Mouse (Mus musculus): ENCODE data around the gene Rhcg. TPM values are rescaled to one million over a fixed set of nuclear protein-coding genes. Genes with fewer than 3 reads are reported as not detected.

Rhcg gene
- polyA plus RNA-seq, 1 experiment from 2014 or later = not detected

DNA sequence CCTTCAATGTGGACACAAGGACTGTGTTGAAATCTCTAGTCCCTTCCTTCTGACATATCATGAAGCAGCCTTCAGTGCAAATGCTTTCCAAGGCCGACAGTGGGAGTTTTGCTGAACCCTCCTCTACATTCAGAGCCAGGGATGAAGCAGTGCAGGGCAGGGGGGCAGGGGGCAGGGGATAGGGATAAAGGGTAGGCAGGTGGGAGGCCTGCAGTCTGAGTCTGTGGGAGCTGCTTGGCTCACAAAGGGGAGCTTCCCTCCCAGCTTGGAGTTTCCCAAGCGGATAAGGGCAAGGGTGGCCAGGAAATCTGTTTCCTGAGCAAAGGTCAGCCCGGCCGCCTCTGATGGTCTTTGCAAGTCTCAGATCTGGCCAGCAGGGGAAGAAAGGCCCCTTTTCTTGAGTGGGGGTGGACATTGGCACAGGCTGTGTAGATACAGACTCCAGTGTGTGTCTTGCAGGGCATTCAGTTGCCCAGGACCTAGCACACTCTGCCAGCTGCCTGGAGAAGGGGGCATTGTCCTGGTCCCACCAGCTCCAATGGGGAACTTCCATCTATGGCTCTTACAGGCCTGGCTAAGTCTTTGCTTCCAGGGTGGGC lies 48.4 kb downstream of the Rhcg start:
- no peak for ATAC-seq (ENCODE audit: insufficient read depth)
- 22% methylated on average over 4 of the region's 4 CpGs for WGBS
- no peak for TF ChIP-seq CTCF (IDR thresholded peaks at IDR 0.05; ENCODE audit: low read depth)
- H3K4me3 ChIP-seq (ENCODE audit: low read depth, low read length) = no peak overlapping the region
- no peaks in the 10 kb centered on the region for H3K4me1 ChIP-seq (ENCODE audit: insufficient read depth)
- no peak overlapping the region for H3K9ac ChIP-seq
- 0 out of 2 replicates have a peak, but pooled peaks cover 11% of the 10 kb centered on the region for H3K27me3 ChIP-seq (ENCODE audit: insufficient read depth, low read length)
- no peak overlapping the region for H3K27ac ChIP-seq (ENCODE audit: low read depth)
- no peaks in the 10 kb centered on the region for H3K9me3 ChIP-seq (ENCODE audit: low read depth, low read length)
- H3K36me3 ChIP-seq (ENCODE audit: insufficient read depth) = no peaks in the 10 kb centered on the region
- no peak for DNase-seq
- H3K4me2 ChIP-seq = no peak overlapping the region

DNA sequence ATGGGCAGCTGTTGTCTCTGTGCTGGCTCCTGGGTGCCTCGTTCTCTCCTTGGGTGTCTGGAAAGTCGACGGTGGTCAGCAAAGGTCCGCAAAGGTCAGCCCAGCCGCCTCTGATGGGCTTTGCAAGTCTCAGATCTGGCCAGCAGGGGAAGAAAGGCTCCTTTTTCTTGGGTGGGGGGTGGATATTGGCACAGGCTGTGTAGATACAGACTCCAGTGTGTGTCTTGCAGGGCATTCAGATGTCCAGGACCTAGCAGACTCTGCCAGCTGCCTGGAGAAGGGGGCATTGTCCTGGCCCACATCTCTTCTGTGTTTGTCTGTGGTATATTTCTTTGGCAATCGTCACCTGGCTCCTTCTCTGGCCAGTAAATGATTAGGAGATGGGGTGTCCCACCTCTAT lies 49.2 kb downstream of the Rhcg start:
- Histone ChIP-seq H3K36me3 (ENCODE audit: insufficient read depth) (no peaks in the 10 kb centered on the region), H3K4me2 (no peak overlapping the region), H3K4me1 (ENCODE audit: insufficient read depth) (no peaks in the 10 kb centered on the region), H3K4me3 (ENCODE audit: low read depth, low read length) (no peak overlapping the region), H3K9me3 (ENCODE audit: low read depth, low read length) (no peaks in the 10 kb centered on the region), H3K27ac (ENCODE audit: low read depth) (no peak overlapping the region), H3K9ac (no peak overlapping the region), H3K27me3 (ENCODE audit: insufficient read depth, low read length) (0 out of 2 replicates have a peak, but pooled peaks cover 13% of the 10 kb centered on the region)
- ATAC-seq (ENCODE audit: insufficient read depth) (no peak), DNase-seq (no peak)
- 61% methylated on average over 6 of the region's 6 CpGs for WGBS
- no peak for TF ChIP-seq CTCF (IDR thresholded peaks at IDR 0.05; ENCODE audit: low read depth)

DNA sequence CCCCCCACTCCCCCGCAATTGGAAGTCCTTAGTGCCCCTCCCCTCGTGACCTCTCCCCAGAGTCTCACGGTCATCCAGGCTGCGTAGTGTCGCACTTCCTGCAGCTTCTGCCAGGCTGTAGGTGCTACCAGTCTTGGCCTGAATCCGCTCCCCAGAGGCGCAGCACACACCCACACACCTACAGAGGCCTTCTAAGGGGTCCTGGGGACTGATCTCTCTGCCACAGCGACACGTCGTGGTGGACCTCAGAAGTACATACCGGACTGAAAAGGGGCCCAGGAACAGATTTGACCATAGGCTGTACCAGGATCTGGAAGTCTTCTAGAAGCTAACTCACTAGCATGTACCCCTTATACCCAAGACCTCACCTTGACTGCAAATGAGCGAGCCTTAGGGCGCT lies 53.8 kb downstream of the Rhcg start:
- Histone ChIP-seq H3K4me2 (no peak overlapping the region), H3K27ac (ENCODE audit: low read depth) (no peak overlapping the region), H3K4me3 (ENCODE audit: low read depth, low read length) (no peak overlapping the region), H3K9ac (no peak overlapping the region), H3K36me3 (ENCODE audit: insufficient read depth) (no peaks in the 10 kb centered on the region), H3K27me3 (ENCODE audit: insufficient read depth, low read length) (0 out of 2 replicates have a peak, but pooled peaks cover 9% of the 10 kb centered on the region), H3K4me1 (ENCODE audit: insufficient read depth) (no peaks in the 10 kb centered on the region), H3K9me3 (ENCODE audit: low read depth, low read length) (no peaks in the 10 kb centered on the region)
- DNase-seq = peak; percentile 40
- 16% methylated on average over 13 of the region's 13 CpGs for WGBS
- peak; percentile 32 for TF ChIP-seq CTCF (IDR thresholded peaks at IDR 0.05; ENCODE audit: low read depth)
- ATAC-seq (ENCODE audit: insufficient read depth) = no peak

DNA sequence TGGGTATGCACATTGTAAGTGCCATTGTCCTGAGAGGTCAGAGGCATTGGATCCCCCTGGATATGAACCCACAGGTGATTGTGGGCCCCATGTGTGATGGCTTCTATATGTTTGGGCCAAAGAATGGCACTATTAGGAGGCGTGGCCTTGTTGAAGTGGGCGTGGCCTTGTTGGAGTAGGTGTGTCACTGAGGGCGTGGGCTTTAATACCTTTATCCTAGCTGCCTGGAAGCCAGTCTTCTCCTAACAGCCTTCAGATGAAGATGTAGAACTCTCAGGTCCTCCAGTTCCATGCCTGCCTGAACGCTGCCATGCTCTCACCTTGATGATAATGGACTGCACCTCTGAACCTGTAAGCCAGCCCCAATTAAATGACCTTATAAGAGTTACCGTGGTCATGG lies 55.1 kb downstream of the Rhcg start:
- H3K36me3 ChIP-seq (ENCODE audit: insufficient read depth) = no peaks in the 10 kb centered on the region
- H3K9ac ChIP-seq = no peak overlapping the region
- H3K9me3 ChIP-seq (ENCODE audit: low read depth, low read length) = no peaks in the 10 kb centered on the region
- H3K4me3 ChIP-seq (ENCODE audit: low read depth, low read length) = no peak overlapping the region
- ATAC-seq (ENCODE audit: insufficient read depth) (no peak), DNase-seq (no peak)
- no peak overlapping the region for H3K27ac ChIP-seq (ENCODE audit: low read depth)
- WGBS = 41% methylated on average over 5 of the region's 5 CpGs
- H3K27me3 ChIP-seq (ENCODE audit: insufficient read depth, low read length) = peaks cover 15% of the 10 kb centered on the region; the same call in 1 of the 2 replicates
- TF ChIP-seq CTCF (IDR thresholded peaks at IDR 0.05; ENCODE audit: low read depth) = no peak
- H3K4me2 ChIP-seq = no peak overlapping the region
- no peaks in the 10 kb centered on the region for H3K4me1 ChIP-seq (ENCODE audit: insufficient read depth)

DNA sequence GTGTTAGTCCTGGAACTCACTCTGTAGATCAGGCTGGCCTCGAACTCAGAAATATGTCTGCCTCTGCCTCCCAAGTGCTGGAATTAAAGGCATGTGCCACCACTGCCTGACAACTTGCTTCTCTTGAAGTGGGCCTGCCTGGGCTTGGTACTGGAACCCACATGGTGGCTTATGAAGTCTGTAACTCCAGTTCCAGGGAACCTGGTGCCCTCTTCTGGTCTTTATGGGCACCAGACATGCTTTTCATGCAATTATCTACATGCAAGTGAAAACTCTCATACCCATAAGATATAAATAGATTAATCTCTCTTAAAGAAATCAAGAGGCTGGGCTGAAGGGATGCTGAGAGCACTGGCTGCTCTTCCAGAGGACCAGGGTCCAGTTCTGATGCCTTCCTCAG lies 58.8 kb downstream of the Rhcg start:
- Histone ChIP-seq H3K27ac (ENCODE audit: low read depth) (no peak overlapping the region), H3K36me3 (ENCODE audit: insufficient read depth) (no peaks in the 10 kb centered on the region), H3K4me2 (no peak overlapping the region), H3K9ac (no peak overlapping the region), H3K4me3 (ENCODE audit: low read depth, low read length) (no peak overlapping the region), H3K9me3 (ENCODE audit: low read depth, low read length) (no peaks in the 10 kb centered on the region), H3K27me3 (ENCODE audit: insufficient read depth, low read length) (peaks cover 46% of the 10 kb centered on the region), H3K4me1 (ENCODE audit: insufficient read depth) (no peaks in the 10 kb centered on the region)
- DNase-seq (no peak), ATAC-seq (ENCODE audit: insufficient read depth) (no peak)
- TF ChIP-seq CTCF (IDR thresholded peaks at IDR 0.05; ENCODE audit: low read depth) = peak; percentile 17; the same call in 1 of the 2 replicates
- WGBS = 69% methylated on average over 1 of the region's 1 CpGs

DNA sequence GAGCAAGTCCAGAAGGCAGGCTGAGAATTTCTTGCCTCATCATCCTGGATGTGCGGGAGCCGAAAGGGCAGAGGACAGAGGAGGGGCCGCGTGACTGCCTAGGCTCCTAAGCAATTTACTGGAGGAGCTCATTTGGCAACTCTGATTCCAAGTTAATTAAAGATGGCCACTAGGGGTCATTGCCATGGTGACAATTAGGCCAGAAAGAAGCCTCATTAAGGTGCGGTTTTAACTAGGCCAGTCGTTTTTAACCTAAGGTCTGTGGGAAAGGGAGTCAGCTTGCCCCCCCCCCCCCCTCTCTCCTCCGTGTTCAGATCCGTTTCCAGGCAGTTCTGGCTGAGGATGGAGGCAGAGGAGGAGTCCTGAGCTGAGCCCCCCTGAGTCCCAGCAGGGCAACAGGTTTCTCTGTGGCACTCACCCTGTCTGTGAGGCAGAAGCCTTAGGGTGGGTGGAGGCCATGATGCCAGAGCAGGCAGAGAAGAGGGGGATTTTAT lies 59.7 kb downstream of the Rhcg start:
- Histone ChIP-seq H3K9ac (no peak overlapping the region), H3K4me3 (ENCODE audit: low read depth, low read length) (no peak overlapping the region), H3K9me3 (ENCODE audit: low read depth, low read length) (no peaks in the 10 kb centered on the region), H3K27me3 (ENCODE audit: insufficient read depth, low read length) (peaks cover 52% of the 10 kb centered on the region), H3K36me3 (ENCODE audit: insufficient read depth) (no peaks in the 10 kb centered on the region), H3K4me1 (ENCODE audit: insufficient read depth) (no peaks in the 10 kb centered on the region), H3K27ac (ENCODE audit: low read depth) (no peak overlapping the region), H3K4me2 (no peak overlapping the region)
- no peak for DNase-seq
- no peak for TF ChIP-seq CTCF (IDR thresholded peaks at IDR 0.05; ENCODE audit: low read depth)
- 10% methylated on average over 8 of the region's 8 CpGs for WGBS
- ATAC-seq (ENCODE audit: insufficient read depth) = no peak

DNA sequence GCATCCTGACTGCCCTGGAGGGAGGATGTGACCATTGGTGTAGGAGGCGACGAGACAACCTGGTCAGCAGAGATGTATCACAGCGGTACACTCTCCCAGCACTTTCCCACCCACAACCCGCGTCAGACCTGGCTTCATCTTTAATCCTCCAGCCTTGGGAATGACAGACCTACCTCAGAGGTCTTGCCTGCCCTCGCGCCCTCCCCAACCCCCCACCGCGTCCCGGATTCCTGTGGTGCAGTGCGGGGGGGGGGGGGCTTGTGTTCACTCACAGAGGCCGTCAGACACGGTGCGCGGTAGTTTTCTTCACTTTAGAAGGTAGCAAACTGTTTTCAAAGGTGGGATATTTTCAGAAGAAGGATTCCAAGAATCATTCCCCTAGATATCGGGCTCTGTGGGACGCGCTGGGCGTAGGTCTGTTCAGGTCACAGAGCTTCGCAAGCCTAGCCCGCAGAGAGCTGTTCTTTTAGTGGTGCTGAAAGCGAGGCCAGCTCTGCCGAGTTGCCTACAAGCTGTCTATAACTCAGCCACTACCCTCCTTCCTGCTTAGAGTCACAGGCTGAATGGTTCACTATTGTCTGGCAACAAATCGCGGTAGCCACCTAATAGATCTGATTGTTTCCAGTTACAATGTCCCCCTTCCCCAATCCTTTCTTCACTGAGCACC lies 62.0 kb downstream of the Rhcg start:
- no peak overlapping the region for H3K27ac ChIP-seq (ENCODE audit: low read depth)
- TF ChIP-seq CTCF (IDR thresholded peaks at IDR 0.05; ENCODE audit: low read depth) = no peak
- H3K4me3 ChIP-seq (ENCODE audit: low read depth, low read length) = no peak overlapping the region
- H3K4me2 ChIP-seq = no peak overlapping the region
- no peaks in the 10 kb centered on the region for H3K9me3 ChIP-seq (ENCODE audit: low read depth, low read length)
- H3K9ac ChIP-seq = no peak overlapping the region
- ATAC-seq (ENCODE audit: insufficient read depth) (no peak), DNase-seq (peak; percentile 92)
- H3K36me3 ChIP-seq (ENCODE audit: insufficient read depth) = no peaks in the 10 kb centered on the region
- H3K4me1 ChIP-seq (ENCODE audit: insufficient read depth) = no peaks in the 10 kb centered on the region
- H3K27me3 ChIP-seq (ENCODE audit: insufficient read depth, low read length) = peaks cover 62% of the 10 kb centered on the region
- WGBS = 3% methylated on average over 25 of the region's 25 CpGs

All from lung, embryonic 14.5 days (tissue).